Mouse (Mus musculus) testis, adult 2 months (tissue): ENCODE measurements around the gene Flrt1. TPM values are rescaled to one million over a fixed set of nuclear protein-coding genes. Genes with fewer than 3 reads are reported as not detected.

Experiments
- H3K27ac ChIP-seq: fragments of 200-500 bp; 2 replicates; pipeline ENCODE4 v1.5.1; 2012; ENCODE audit warnings: low read depth, low read length; ENCODE audit not compliant: control insufficient read depth, insufficient read depth
- H3K27me3 ChIP-seq: fragments of 200-500 bp; 2 replicates; pipeline ENCODE4 v1.6.1; 2012; ENCODE audit warnings: mild to moderate bottlenecking, low read length, moderate library complexity; ENCODE audit not compliant: control insufficient read depth, insufficient read depth
- H3K36me3 ChIP-seq: fragments of 200-500 bp; 2 replicates; pipeline ENCODE4 v1.6.1; 2012; ENCODE audit warnings: mild to moderate bottlenecking, low read length; ENCODE audit not compliant: control insufficient read depth, insufficient read depth
- H3K4me1 ChIP-seq: fragments of 200-500 bp; 2 replicates; pipeline ENCODE4 v1.6.1; 2012; ENCODE audit warnings: low read length; ENCODE audit not compliant: control insufficient read depth, insufficient read depth
- H3K4me3 ChIP-seq: fragments of 200-500 bp; 2 replicates; pipeline ENCODE4 v1.5.1; 2012; ENCODE audit warnings: low read depth, mild to moderate bottlenecking, low read length, moderate library complexity, mixed read lengths; ENCODE audit not compliant: control insufficient read depth
- CTCF ChIP-seq: fragments of 200-500 bp; IDR thresholded peaks from 2 replicates; pipeline ENCODE4 v1.5.1; 2012; ENCODE audit warnings: low read depth, mild to moderate bottlenecking, inconsistent platforms, low read length, moderate library complexity; ENCODE audit not compliant: control insufficient read depth, insufficient read depth, insufficient replicate concordance
- POLR2A ChIP-seq: fragments of 200-500 bp; IDR thresholded peaks from 2 replicates; pipeline ENCODE4 v1.6.1; 2012; ENCODE audit warnings: low read depth, mild to moderate bottlenecking, inconsistent platforms, low read length, moderate library complexity; ENCODE audit not compliant: control insufficient read depth
- polyA plus RNA-seq: library from polyadenylated mRNA; depleted of rRNA; stranded (reverse); fragments of >200 nt; gene quantifications from 2 replicates; pipeline ENCODE4 v1.2.3, GENCODE M21; 2012; rRNA removed

The Flrt1 gene
- polyA plus RNA-seq, 1 experiment, result 3.1 TPM

DNA sequence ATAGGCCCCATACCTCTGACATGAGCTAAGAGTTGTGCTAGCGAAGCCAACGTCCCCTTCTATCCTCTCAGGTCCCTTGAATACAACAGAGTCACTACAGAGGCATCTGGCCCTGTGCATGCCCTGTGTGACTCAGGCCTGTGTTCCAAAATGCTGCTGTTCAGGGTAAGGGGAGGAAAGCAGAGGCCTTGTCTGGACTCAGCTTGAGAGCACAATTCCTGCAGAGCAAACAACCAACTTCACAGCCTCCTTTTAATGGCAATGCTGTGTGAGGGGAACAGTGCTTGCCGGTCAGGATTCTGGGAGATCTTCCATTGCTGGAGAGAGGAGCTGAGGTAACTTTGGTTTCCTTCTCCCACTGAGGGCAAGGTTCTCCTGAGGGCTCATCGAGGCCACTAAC is 61.2 kb downstream of the Flrt1 start:
- Histone ChIP-seq H3K36me3 (no peaks in the 10 kb centered on the region), H3K27ac (no peak overlapping the region), H3K4me1 (no peaks in the 10 kb centered on the region; the same call in 1 of the 2 replicates), H3K27me3 (no peaks in the 10 kb centered on the region), H3K4me3 (no peak overlapping the region)
- no peak for TF ChIP-seq CTCF
- TF ChIP-seq POLR2A, result no peak

Other genes with a start within 250 kb of the Flrt1 start
- 33.5 and 39.8 TPM in 2 replicates for gene Ccdc88b, start 247.5 kb downstream of the Flrt1 start, polyA plus RNA-seq
- 52.9 and 64.6 TPM in 2 replicates for gene Trmt112, start 196.0 kb downstream of the Flrt1 start, polyA plus RNA-seq
- 120 and 133 TPM in 2 replicates for gene Prdx5, start 195.6 kb downstream of the Flrt1 start, polyA plus RNA-seq
- gene Esrra, start 183.9 kb downstream of the Flrt1 start, polyA plus RNA-seq, result 13.3 and 16.6 TPM in 2 replicates
- 1,294 and 1,426 TPM in 2 replicates for gene Catsperz, start 180.3 kb downstream of the Flrt1 start, polyA plus RNA-seq
- gene Kcnk4, start 171.2 kb downstream of the Flrt1 start, polyA plus RNA-seq, result 1.3 and 1.5 TPM in 2 replicates
- gene Bad, start 163.9 kb downstream of the Flrt1 start, polyA plus RNA-seq, result 78.8 and 91.6 TPM in 2 replicates
- 205 and 212 TPM in 2 replicates for gene Gpr137, start 163.2 kb downstream of the Flrt1 start, polyA plus RNA-seq
- 139 and 154 TPM in 2 replicates for gene Ppp1r14b, start 130.8 kb downstream of the Flrt1 start, polyA plus RNA-seq
- gene Plcb3, start 129.3 kb downstream of the Flrt1 start, polyA plus RNA-seq, result 13.9 and 14.6 TPM in 2 replicates
- 28.3 and 29.1 TPM in 2 replicates for gene Fkbp2, start 125.2 kb downstream of the Flrt1 start, polyA plus RNA-seq
- gene Vegfb, start 118.1 kb downstream of the Flrt1 start, polyA plus RNA-seq, result 7.5 and 8.4 TPM in 2 replicates
- gene Dnajc4, start 113.2 kb downstream of the Flrt1 start, polyA plus RNA-seq, result 109 and 123 TPM in 2 replicates
- 8.6 and 10.0 TPM in 2 replicates for gene Nudt22, start 109.6 kb downstream of the Flrt1 start, polyA plus RNA-seq
- 6.6 and 6.7 TPM in 2 replicates for gene Trpt1, start 109.6 kb downstream of the Flrt1 start, polyA plus RNA-seq
- 1.3 and 1.4 TPM in 2 replicates for gene Fermt3, start 86.3 kb downstream of the Flrt1 start, polyA plus RNA-seq
- gene Stip1, start 65.8 kb downstream of the Flrt1 start, polyA plus RNA-seq, result 53.1 and 54.5 TPM in 2 replicates
- 39.2 and 47.3 TPM in 2 replicates for gene Macrod1, start 48.9 kb downstream of the Flrt1 start, polyA plus RNA-seq
- gene Otub1, start 100.6 kb upstream of the Flrt1 start, polyA plus RNA-seq, result 49.4 and 49.9 TPM in 2 replicates
- 117 and 148 TPM in 2 replicates for gene Cox8a, start 111.9 kb upstream of the Flrt1 start, polyA plus RNA-seq
- gene Naa40, start 135.5 kb upstream of the Flrt1 start, polyA plus RNA-seq, result 61.5 and 69.3 TPM in 2 replicates
- gene Rcor2, start 161.6 kb upstream of the Flrt1 start, polyA plus RNA-seq, result 3.6 and 4.1 TPM in 2 replicates
- 108 and 117 TPM in 2 replicates for gene Mark2, start 236.1 kb upstream of the Flrt1 start, polyA plus RNA-seq